Mouse (Mus musculus) bone marrow macrophage, adult 2 months (primary cell): ENCODE results near the gene Ccdc69.

Experiments
- CTCF ChIP-seq: IDR thresholded peaks from 2 replicates; pipeline ENCODE4 v1.5.1; 2012; ENCODE audit warnings: low read depth, mild to moderate bottlenecking, low read length, moderate library complexity
- POLR2A ChIP-seq: IDR thresholded peaks from 2 replicates; pipeline ENCODE4 v1.6.1; 2012; ENCODE audit warnings: mild to moderate bottlenecking, low read depth, low read length, borderline replicate concordance

DNA sequence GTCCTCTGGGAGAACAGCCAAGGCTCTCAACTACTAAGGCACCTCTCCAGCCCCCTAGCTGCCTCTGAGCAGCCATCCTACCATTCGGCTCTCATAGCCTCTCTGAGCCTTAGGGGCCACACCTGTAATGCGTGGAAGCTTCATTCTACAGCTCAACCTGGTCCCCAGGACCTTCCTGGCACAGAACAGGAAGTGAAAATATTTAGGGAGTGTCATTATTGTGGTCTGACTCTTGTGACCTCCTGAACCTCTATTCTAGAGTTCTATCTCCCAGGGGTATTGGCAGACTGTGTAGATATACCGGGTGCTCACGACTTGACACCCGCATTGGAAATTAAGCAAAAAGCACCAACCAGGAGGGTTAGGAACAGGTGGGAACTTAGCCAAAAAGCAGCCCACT is 1.7 kb downstream of the Ccdc69 start:
- TF ChIP-seq POLR2A (no peak), CTCF (no peak)
